Mouse (Mus musculus) intestine, embryonic 15.5 days (tissue): ENCODE data around the gene Ttn. TPM values are rescaled to one million over a fixed set of nuclear protein-coding genes. Genes with fewer than 3 reads are reported as not detected.

ENCODE experiments used
- ATAC-seq: fragments of 200-750 bp; cut with Nextera tagmentation; 2 replicates; pipeline ENCODE4 v1.8.0; 2017; ENCODE audit warnings: moderate TSS enrichment, moderate library complexity
- H3K27ac ChIP-seq: fragments of 300-500 bp; sonication (generic); 2 replicates; pipeline ENCODE4 v1.5.1; 2015; ENCODE audit warnings: mild to moderate bottlenecking, inconsistent platforms
- H3K27me3 ChIP-seq: fragments of 300-500 bp; sonication (generic); replicated peaks from 2 replicates; pipeline ENCODE4 v1.6.1; 2015; ENCODE audit warnings: inconsistent platforms
- H3K36me3 ChIP-seq: fragments of 300-500 bp; sonication (generic); 2 replicates; pipeline ENCODE4 v1.6.1; 2015; ENCODE audit warnings: inconsistent platforms
- H3K4me1 ChIP-seq: fragments of 300-500 bp; sonication (generic); replicated peaks from 2 replicates; pipeline ENCODE4 v1.6.1; 2015; ENCODE audit warnings: inconsistent platforms
- H3K4me2 ChIP-seq: fragments of 300-500 bp; sonication (generic); replicated peaks from 2 replicates; pipeline ENCODE4 v1.6.1; 2015; ENCODE audit warnings: mild to moderate bottlenecking, inconsistent platforms
- H3K4me3 ChIP-seq: fragments of 300-500 bp; sonication (generic); replicated peaks from 2 replicates; pipeline ENCODE4 v1.5.1; 2015; ENCODE audit warnings: inconsistent platforms
- H3K9ac ChIP-seq: fragments of 300-500 bp; sonication (generic); 2 replicates; pipeline ENCODE4 v1.6.1; 2015; ENCODE audit warnings: inconsistent platforms
- H3K9me3 ChIP-seq: fragments of 300-500 bp; sonication (generic); 2 replicates; pipeline ENCODE4 v1.6.1; 2016; ENCODE audit warnings: inconsistent platforms
- WGBS: fragments of 180-500 bp; shearing (Covaris S2); methylation state at CpG from one replicate; pipeline ENCODE4 v1.1.7; 2015; 5-methylcytosine and 5-hydroxymethylcytosine counted together
- polyA plus RNA-seq: library from polyadenylated mRNA; unstranded; fragments of >200 nt; fragmentation: Nextera tagmentation; extraction: Ambion mirVana; gene quantifications from 2 replicates; pipeline ENCODE4 v1.2.1, GENCODE M21; 2015

Ttn gene
- polyA plus RNA-seq, 1 experiment from 2014 or later = 1.3 TPM

DNA sequence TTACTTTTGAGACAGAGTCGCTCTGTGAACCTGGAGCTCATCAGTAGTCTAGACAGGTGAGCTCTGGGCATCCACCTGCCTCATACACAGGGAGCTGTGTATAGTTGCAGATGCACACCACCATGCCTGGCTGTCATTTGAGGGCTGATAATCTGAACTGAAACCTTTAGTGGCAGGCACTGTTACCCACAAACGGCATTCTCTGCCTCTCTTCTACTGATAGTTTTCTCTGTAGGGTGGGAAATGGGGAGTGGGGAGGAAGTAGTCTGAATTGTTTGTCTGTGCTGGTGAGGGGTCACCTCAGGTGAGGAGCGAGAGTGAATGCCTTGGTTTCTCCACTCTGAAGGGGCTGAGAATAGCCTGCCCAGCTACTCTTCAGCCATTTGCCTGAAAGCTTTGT is 294.7 kb downstream of the Ttn start:
- ATAC-seq = no peak
- H3K27me3 ChIP-seq = no peaks in the 10 kb centered on the region
- 68% methylated on average over 3 of the region's 3 CpGs for WGBS
- H3K9ac ChIP-seq = no peak overlapping the region
- H3K9me3 ChIP-seq = no peaks in the 10 kb centered on the region
- H3K4me1 ChIP-seq = no peaks in the 10 kb centered on the region
- no peak overlapping the region for H3K4me3 ChIP-seq
- H3K27ac ChIP-seq = no peak overlapping the region
- peaks cover 30% of the 10 kb centered on the region for H3K36me3 ChIP-seq
- no peak overlapping the region for H3K4me2 ChIP-seq

DNA sequence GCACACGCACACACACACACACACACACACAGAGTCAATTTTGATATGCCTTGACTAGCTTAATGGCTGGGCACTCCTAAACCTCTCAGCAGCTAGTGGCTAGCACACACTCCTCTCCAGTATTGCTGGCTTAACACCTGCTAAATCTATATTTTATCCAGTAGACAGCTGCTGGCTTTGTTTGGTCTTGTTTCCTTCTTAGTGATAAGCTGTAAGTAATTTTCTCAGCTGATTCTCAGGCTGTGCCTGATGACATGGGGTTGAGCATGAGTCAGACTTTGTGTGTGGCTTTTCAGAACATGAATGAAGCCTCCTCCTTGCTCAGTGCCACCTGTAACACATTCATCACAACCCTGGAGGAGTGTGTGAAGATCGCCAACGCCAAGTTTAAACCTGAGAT is 295.4 kb downstream of the Ttn start:
- 88% methylated on average over 3 of the region's 3 CpGs for WGBS
- H3K9ac ChIP-seq = no peak overlapping the region
- H3K36me3 ChIP-seq = peaks cover 30% of the 10 kb centered on the region
- ATAC-seq = no peak
- no peak overlapping the region for H3K4me2 ChIP-seq
- H3K4me3 ChIP-seq = no peak overlapping the region
- H3K9me3 ChIP-seq = no peaks in the 10 kb centered on the region
- H3K27me3 ChIP-seq = no peaks in the 10 kb centered on the region
- H3K4me1 ChIP-seq = no peaks in the 10 kb centered on the region
- no peak overlapping the region for H3K27ac ChIP-seq

DNA sequence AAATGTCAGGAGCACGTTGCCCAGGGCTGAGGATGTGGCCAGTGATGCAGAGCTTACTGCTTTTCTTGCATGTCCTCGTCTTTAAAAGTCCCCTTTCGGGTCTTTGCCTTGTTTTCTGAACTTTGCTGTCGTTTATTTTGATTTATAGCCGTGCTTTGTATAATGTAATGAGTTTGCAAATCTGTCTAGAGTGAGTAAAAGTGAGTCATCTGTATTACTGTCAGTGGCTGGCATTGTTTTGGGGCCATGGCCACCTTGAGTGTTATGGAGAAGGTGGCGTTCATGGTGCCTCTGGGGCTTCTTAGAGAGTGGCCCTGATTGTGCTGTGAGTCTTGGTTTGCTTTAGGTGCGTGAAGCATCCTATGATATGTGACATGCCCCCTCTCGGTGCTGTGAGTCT is 300.0 kb downstream of the Ttn start:
- Histone ChIP-seq H3K27me3 (no peaks in the 10 kb centered on the region), H3K9me3 (no peaks in the 10 kb centered on the region), H3K4me1 (no peaks in the 10 kb centered on the region), H3K4me3 (no peak overlapping the region), H3K4me2 (no peak overlapping the region), H3K9ac (no peak overlapping the region), H3K27ac (no peak overlapping the region), H3K36me3 (peaks cover 23% of the 10 kb centered on the region)
- no peak for ATAC-seq
- 81% methylated on average over 8 of the region's 8 CpGs for WGBS

DNA sequence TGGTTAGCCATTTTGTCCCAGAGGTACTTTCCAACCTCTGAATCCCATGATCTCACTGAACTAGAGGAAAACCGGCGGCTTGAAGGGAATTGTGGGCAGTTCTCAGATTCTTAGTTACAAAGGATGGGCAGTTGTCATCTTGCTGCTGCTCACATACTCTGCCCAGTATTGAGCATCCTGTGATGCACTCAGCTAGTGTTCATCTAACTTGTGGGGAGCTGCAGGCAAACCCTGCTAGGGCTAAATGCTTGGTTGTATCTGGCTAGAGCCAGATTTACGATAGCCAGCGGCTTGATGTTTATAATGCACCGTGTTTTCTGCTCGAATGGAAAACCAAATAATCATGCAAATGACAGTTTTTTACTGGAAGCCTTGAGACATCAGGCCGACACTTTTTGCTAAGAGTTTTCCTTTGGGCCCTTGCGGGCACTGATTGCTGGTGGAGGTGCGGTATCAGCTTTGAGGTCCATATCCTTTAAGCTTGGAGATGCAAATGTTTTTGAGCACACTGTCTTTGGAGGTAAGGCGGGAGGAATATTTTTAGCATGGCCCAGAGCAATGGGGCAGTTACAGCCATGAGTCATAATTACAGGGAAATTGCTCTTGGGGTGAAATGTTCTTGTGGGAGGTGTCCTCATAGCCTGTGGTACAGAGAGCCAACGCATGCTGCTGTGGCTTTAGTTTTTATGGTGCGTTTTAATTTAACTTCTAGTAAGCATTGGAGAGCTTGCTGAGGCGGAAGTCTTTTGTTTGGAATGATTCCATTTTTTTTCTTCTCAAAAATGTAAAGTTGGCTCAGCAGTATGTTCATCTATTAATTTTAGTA is 305.7 kb downstream of the Ttn start:
- Histone ChIP-seq H3K9me3 (no peaks in the 10 kb centered on the region), H3K27me3 (no peaks in the 10 kb centered on the region), H3K4me2 (peak overlapping the region; percentile 72), H3K9ac (peak overlapping the region; percentile 82; the same call in 1 of the 2 replicates), H3K4me1 (peaks cover 14% of the 10 kb centered on the region), H3K36me3 (no peaks in the 10 kb centered on the region), H3K27ac (no peak overlapping the region), H3K4me3 (peak overlapping the region; percentile 92)
- no peak for ATAC-seq
- WGBS = 50% methylated on average over 13 of the region's 13 CpGs

DNA sequence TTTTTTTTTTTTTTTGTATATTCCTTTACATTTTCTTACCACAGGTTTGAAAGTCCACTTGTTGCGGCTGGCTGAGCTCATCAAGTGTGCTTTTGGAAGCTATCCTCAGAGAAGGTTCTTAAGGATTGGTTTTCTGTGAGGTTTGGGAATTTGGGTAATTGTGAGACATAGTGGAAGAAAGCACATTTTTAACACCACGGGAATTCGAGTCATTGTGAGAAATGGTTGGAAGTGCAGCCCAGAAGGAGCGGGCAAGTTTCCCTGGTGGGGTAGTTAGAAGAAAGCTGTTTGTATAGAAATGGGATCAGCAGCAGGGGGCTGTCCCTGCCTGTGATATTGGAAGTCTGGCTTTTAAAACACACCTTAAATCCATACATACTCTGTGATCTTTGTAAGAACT is 306.4 kb downstream of the Ttn start:
- Histone ChIP-seq H3K9ac (peak overlapping the region; percentile 82), H3K27me3 (no peaks in the 10 kb centered on the region), H3K4me2 (peak overlapping the region; percentile 72), H3K27ac (no peak overlapping the region), H3K9me3 (no peaks in the 10 kb centered on the region), H3K4me1 (peaks cover 14% of the 10 kb centered on the region), H3K4me3 (peak overlapping the region; percentile 92), H3K36me3 (no peaks in the 10 kb centered on the region)
- 10% methylated on average over 4 of the region's 4 CpGs for WGBS
- ATAC-seq = no peak

DNA sequence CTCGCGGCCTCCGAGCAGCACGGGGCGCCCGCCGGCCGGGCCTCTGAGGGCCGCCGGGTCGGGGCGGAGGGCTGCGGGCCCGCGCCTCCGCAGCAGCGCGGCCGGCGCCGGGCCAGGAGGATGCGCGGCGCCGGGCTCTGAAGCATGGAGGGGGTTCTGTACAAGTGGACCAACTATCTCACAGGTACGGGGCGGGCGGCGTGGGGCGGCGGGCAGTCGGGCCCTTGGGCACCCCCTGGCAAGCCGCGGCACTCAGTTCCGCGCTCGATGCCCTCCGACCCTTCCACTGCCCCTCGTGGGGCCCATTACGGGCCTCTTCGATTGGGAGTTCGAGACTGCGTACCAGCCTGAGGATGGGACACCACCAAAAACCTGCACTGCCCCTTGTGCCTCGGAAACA is 306.9 kb downstream of the Ttn start:
- H3K9me3 ChIP-seq = no peaks in the 10 kb centered on the region
- no peaks in the 10 kb centered on the region for H3K27me3 ChIP-seq
- under 1% methylated on average over 40 of the region's 44 CpGs for WGBS
- no peaks in the 10 kb centered on the region for H3K36me3 ChIP-seq
- H3K27ac ChIP-seq = peak overlapping the region; percentile 82
- H3K4me2 ChIP-seq = peak overlapping the region; percentile 72
- H3K9ac ChIP-seq = peak overlapping the region; percentile 82
- peaks cover 14% of the 10 kb centered on the region for H3K4me1 ChIP-seq
- peak; percentile 71 for ATAC-seq
- H3K4me3 ChIP-seq = peak overlapping the region; percentile 92

DNA sequence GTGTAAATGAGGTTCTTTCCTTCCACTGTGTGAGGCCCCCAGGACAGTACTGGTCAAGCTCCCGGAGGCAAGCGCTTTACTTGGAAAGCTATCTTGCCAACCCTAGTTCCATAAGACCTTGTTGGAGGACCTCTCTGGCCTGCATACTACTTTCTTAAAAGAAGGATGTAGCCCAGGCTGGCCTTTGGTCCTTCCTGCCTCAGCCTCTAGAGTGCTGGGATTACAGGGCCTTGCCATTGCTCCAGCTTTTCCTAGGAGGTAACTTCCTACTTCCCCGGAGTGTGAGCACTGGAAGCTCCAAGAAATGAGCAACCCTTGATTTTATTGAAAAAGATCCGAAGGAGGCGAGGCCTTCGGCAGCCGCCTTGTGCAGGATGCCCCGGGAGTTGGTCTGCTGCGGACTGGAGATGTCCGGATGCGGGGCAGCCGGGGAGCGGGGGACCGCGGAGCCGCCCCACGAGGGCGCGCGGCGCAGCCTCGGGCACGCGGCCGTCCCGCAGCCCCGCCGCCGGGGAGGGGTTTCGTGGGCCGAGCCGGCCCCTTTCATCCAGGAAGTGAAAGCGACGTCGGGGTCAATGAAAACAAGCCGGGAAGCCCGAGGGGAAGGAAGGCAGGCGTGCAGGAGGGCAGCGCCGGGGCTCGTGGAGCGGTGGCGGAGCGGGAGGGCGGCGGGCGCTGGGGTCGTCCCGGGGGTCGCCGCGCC is 307.5 kb downstream of the Ttn start, which contains the start of gene Plekha3:
Plekha3 (plus strand) TSS at position 557 of the 703 bp plus-strand sequence.
- H3K4me1 ChIP-seq = peaks cover 14% of the 10 kb centered on the region
- no peaks in the 10 kb centered on the region for H3K9me3 ChIP-seq
- peak within 1 kb of the TSS; percentile 82 for H3K9ac ChIP-seq
- peak within 1 kb of the TSS; percentile 72 for H3K4me2 ChIP-seq
- WGBS = 4% methylated on average over 46 of the region's 52 CpGs
- ATAC-seq = peak; percentile 82
- H3K36me3 ChIP-seq = no peaks in the 10 kb centered on the region
- H3K4me3 ChIP-seq = peak within 1 kb of the TSS; percentile 92
- H3K27ac ChIP-seq = peak within 1 kb of the TSS; percentile 82
- H3K27me3 ChIP-seq = no peaks in the 10 kb centered on the region

DNA sequence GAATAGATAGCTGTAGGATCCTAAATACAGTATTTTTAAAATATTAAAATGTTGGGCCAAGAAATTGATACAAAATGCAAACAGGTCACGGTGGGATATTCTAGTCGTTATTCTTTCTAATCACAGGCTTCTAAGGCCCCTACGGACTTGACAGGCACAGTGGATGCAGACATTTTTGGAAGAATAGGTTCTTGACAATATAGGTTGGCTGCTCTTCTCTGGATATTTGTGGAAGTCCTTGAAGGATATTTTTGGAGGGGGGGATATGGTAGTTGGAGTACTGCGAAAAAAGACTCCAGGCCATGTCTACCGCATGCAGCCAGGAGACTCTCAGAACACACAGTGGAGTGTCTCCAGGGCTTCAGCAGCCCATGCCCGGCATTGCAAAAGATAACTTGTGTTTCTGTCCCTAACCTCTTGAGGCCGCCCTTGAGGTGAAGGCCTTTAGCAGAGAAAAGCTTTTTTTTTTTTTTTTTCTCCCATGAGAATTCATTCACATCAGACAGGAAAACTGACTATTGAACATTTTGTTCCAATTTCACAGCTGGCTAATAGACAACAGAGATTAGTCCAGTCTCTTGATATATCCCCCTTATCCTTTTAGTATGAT is 308.8 kb downstream of the Ttn start:
- Histone ChIP-seq H3K4me3 (peak overlapping the region; percentile 45; the same call in 1 of the 2 replicates), H3K4me1 (peaks cover 14% of the 10 kb centered on the region), H3K4me2 (peak overlapping the region; percentile 60), H3K27ac (peak overlapping the region; percentile 75; the same call in 1 of the 2 replicates), H3K9ac (no peak overlapping the region), H3K27me3 (no peaks in the 10 kb centered on the region), H3K36me3 (no peaks in the 10 kb centered on the region), H3K9me3 (no peaks in the 10 kb centered on the region)
- ATAC-seq = no peak
- 50% methylated on average over 7 of the region's 7 CpGs for WGBS

DNA sequence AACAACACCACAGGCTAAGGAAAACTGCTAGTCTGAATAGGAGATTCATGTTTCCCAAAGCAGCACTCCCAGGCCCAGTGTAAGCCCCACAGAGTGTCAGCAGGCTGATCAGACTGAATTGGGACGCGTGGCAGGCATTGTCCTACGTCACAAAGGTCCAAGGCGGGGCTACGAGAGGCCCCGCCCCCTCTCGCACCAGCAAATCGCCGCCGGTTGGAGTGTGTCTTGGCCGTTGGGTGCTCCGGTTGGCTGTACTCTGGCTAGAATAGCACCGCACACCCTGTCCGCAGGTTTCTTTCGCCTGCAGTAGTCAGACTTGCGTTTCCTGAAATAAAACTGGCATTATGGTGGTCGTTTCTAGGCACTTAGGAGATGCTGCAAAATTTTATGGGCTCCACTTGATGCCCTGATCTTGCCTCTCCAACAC is 309.4 kb downstream of the Ttn start, which contains the start of gene Fkbp7:
Fkbp7 (minus strand) TSS at position 151 of the 427 bp plus-strand sequence.
- H3K36me3 ChIP-seq = no peaks in the 10 kb centered on the region
- peak; percentile 90 for ATAC-seq
- H3K4me1 ChIP-seq = peaks cover 14% of the 10 kb centered on the region
- H3K27me3 ChIP-seq = no peaks in the 10 kb centered on the region
- no peaks in the 10 kb centered on the region for H3K9me3 ChIP-seq
- H3K9ac ChIP-seq = peak within 1 kb of the TSS; percentile 52
- peak within 1 kb of the TSS; percentile 75 for H3K27ac ChIP-seq
- peak within 1 kb of the TSS; percentile 45 for H3K4me3 ChIP-seq
- peak within 1 kb of the TSS; percentile 60 for H3K4me2 ChIP-seq
- WGBS = 0% methylated on average over 17 of the region's 17 CpGs

DNA sequence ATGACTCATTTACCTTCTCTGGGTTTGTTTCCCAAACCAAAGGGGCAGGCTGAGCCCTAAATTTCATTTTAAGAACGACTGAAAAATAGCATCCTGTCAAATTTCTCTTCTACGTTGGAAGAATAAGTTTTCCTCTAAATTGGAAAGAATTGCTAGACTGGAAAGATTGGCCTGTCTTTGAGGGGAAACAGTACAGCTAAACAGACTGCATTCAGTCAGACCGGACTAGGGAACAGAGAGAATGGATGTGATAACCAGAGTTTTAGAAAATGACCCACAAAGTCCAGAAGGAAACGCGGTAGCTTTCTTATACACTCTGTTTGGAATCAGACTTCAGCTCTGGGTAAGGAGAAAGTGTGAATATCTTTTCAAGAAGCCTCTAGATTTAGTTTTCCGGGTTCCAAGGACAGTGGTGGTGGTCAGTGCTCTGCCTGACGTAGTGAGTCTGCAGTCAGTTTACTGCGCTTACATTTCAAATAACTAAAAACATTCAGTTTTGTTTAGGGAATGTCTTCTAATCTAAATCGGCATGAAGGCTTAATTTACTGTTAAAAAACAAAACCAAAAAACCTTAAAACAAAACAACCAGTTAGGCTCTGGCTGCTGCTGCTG is 310.1 kb downstream of the Ttn start:
- Histone ChIP-seq H3K36me3 (no peaks in the 10 kb centered on the region), H3K4me1 (peaks cover 14% of the 10 kb centered on the region), H3K27me3 (no peaks in the 10 kb centered on the region), H3K4me3 (peak overlapping the region; percentile 45), H3K4me2 (peak overlapping the region; percentile 60), H3K27ac (peak overlapping the region; percentile 75), H3K9me3 (no peaks in the 10 kb centered on the region), H3K9ac (peak overlapping the region; percentile 52)
- no peak for ATAC-seq
- WGBS = 13% methylated on average over 9 of the region's 9 CpGs

DNA sequence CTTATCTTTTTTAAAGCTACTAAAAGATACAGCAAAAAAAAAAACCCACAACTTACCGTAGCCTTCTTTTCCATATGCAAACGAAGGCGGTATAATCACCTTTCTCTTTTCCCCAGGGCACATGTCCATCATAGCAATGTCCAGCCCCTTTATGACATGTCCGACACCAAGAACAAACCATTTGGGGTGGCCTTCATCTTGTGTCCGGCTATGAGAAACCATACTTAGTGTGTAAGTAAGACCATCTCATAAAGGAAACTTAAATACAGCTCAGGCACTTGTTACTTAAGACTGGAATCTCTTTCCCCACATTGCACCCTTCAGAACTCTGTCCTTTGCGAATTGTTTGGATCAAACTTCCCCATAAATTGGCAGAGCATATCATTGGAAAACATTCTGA is 310.7 kb downstream of the Ttn start:
- H3K4me3 ChIP-seq = peak overlapping the region; percentile 45
- H3K4me1 ChIP-seq = peaks cover 11% of the 10 kb centered on the region
- no peaks in the 10 kb centered on the region for H3K27me3 ChIP-seq
- peak overlapping the region; percentile 60 for H3K4me2 ChIP-seq
- ATAC-seq = no peak
- no peak overlapping the region for H3K27ac ChIP-seq
- no peaks in the 10 kb centered on the region for H3K36me3 ChIP-seq
- WGBS = 78% methylated on average over 6 of the region's 6 CpGs
- no peak overlapping the region for H3K9ac ChIP-seq
- no peaks in the 10 kb centered on the region for H3K9me3 ChIP-seq

DNA sequence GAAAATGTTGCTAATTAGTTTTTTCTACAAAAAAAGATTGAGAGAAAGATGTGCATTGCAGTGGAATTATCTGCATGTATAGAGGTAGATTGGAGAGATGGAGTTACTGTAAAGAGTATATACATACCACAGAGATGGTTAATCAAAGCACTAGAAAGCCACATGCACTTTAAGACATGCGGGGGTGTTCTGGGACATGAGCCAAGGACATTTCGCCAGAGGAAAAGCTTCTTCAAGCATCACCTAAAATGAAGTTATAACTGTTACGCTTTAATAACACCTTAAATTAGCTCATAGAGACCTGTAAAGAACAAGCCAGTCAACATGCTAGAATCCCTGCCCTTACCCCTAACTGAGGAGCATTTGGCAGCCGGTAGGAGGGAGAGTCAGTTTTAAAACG is 315.1 kb downstream of the Ttn start:
- Histone ChIP-seq H3K27ac (no peak overlapping the region), H3K9ac (no peak overlapping the region), H3K4me1 (no peaks in the 10 kb centered on the region), H3K4me3 (no peak overlapping the region), H3K4me2 (no peak overlapping the region), H3K9me3 (no peaks in the 10 kb centered on the region), H3K36me3 (peaks cover 14% of the 10 kb centered on the region; the same call in 1 of the 2 replicates), H3K27me3 (no peaks in the 10 kb centered on the region)
- no peak for ATAC-seq
- 81% methylated on average over 5 of the region's 5 CpGs for WGBS
